Mouse (Mus musculus) lung, adult 2 months (tissue): ENCODE results near the gene Specc1l. TPM values are rescaled to one million over a fixed set of nuclear protein-coding genes. Genes with fewer than 3 reads are reported as not detected.
A peak's percentile ranks its signal among the peaks of the same experiment; 100 is the strongest.

Experiments
- DNase-seq: peaks from one replicate; pipeline ENCODE4 v3.0.0; 2022
- H3K4me1 ChIP-seq: fragments of 200-500 bp; 2 replicates; pipeline ENCODE4 v1.6.1; 2011; ENCODE audit warnings: low read length; ENCODE audit not compliant: control insufficient read depth, insufficient read depth
- H3K4me3 ChIP-seq: fragments of 200-500 bp; replicated peaks from 2 replicates; pipeline ENCODE3; 2011; ENCODE audit warnings: low read depth, mild to moderate bottlenecking, control low read depth, low read length; ENCODE audit errors: extremely low read depth
- CTCF ChIP-seq: fragments of 200-500 bp; IDR thresholded peaks from 2 replicates; pipeline ENCODE4 v1.5.1; 2011; ENCODE audit warnings: mild to moderate bottlenecking, low read length, control low read depth; ENCODE audit not compliant: insufficient read depth
- POLR2A ChIP-seq: fragments of 200-500 bp; IDR thresholded peaks from 2 replicates; pipeline ENCODE4 v1.6.1; 2011; ENCODE audit warnings: low read depth, mild to moderate bottlenecking, control low read depth, low read length, borderline replicate concordance; ENCODE audit errors: extremely low read depth
- WGBS: fragments of 180-500 bp; shearing (Covaris S2); methylation state at CpG from one replicate; pipeline ENCODE4 v1.1.7; 2018; 5-methylcytosine and 5-hydroxymethylcytosine counted together
- polyA plus RNA-seq: library from polyadenylated mRNA; depleted of rRNA; stranded (reverse); fragments of >200 nt; gene quantifications from 2 replicates; pipeline ENCODE4 v1.2.3, GENCODE M21; 2012

The Specc1l gene
- polyA plus RNA-seq, 1 experiment, result 73.3 TPM

GRCm38 (mm10) chr10:75261268-75261667 is 49.4 kb downstream of the Specc1l start:
- no peak for TF ChIP-seq POLR2A
- no peak for TF ChIP-seq CTCF
- DNase-seq, result no peak
- Histone ChIP-seq H3K4me1 (peaks cover 5% of the 10 kb centered on the region), H3K4me3 (no peak overlapping the region)
- 95% methylated on average over 5 of the region's 5 CpGs for WGBS

DNA sequence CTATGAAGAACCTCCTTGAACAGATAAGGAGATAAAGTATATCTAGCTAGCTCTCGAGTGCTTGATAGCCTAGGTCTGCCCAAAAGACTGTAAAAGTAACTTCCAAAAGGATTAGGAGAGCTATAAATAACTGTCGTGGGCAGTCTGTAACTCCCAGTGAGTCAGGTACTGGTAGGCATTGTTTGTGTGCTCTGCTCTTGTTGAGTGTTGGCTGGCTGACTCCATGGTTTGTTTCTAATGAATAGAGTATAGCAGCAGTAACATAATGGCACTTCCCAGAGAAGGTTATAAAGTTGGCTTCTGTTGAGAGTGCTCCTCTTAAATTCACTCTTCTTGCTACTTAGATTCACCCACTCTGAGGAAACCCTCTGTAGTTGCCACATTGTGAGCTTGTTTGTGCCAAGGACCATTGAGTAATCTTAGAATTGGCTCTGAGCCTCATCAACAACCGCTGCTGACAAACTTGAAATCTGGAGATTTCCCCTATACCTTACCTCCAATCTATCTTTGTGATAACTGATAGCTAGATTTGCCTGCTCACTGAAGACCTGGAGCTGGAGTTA is 53.2 kb downstream of the Specc1l start:
- no peak for DNase-seq
- TF ChIP-seq CTCF (no peak), POLR2A (no peak)
- WGBS, result 49% methylated on average over 3 of the region's 3 CpGs
- peaks cover 5% of the 10 kb centered on the region for H3K4me1 ChIP-seq
- H3K4me3 ChIP-seq, result no peak overlapping the region

DNA sequence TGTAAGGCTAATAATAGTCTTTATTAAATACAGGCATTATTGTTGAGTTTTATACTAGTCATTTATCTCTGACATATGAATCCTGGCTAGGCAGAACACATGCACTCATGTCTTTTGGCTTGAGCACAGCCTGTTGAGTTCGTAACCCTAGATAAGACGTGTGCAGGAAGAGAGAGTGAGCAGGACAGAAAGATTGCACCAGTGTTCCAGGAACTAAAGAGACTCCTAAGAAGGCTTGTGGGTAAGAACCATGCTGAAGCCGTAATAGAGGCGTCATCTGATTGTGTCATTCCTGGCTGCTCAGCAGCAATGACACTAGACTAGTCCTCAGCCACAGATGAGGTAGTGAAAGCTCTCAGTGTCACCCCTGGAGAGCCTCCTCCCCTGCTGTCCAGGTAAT is 61.1 kb downstream of the Specc1l start:
- DNase-seq, result no peak
- TF ChIP-seq POLR2A (no peak), CTCF (no peak)
- no peaks in the 10 kb centered on the region for H3K4me1 ChIP-seq
- no peak overlapping the region for H3K4me3 ChIP-seq
- 70% methylated on average over 4 of the region's 4 CpGs for WGBS

DNA sequence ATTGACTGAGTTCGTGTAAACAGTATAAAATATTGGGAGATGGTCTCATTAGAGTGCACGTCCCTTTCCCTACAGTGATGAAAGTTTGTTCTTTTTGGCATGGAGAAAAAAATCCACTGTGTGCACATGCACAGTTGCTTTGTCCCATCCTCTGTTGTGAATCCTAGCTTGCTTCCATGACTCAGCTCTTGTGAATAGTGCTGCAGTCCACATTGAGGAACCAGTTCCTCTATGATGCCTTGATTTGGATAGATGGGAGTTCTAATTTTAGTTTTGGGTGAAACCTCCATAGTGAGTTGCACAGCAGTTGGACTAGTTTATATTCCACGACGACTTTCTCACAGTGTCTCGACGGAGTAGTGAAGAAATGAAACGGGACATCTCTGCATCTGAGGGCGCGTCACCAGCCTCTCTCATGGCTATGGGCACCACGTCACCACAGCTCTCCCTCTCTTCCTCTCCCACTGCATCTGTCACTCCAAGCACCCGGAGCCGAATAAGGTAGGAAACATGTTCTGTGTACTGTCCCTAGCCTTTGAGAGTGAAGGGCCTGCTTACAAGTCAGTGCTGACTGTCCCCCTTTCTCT is 64.6 kb downstream of the Specc1l start:
- WGBS, result 81% methylated on average over 12 of the region's 12 CpGs
- DNase-seq, result no peak
- no peaks in the 10 kb centered on the region for H3K4me1 ChIP-seq
- TF ChIP-seq CTCF, result no peak
- no peak for TF ChIP-seq POLR2A
- no peak overlapping the region for H3K4me3 ChIP-seq

- 70% methylated on average over 1 of the region's 1 CpGs for WGBS
- no peak for DNase-seq
Observed at GRCm38 (mm10) chr10:75277501-75277900, 65.6 kb downstream of the Specc1l start.

GRCm38 (mm10) chr10:75282648-75283047 is 70.8 kb downstream of the Specc1l start:
- no peak for TF ChIP-seq CTCF
- no peak for TF ChIP-seq POLR2A
- no peak overlapping the region for H3K4me3 ChIP-seq
- DNase-seq, result no peak
- no peaks in the 10 kb centered on the region for H3K4me1 ChIP-seq
- WGBS, result 72% methylated on average over 5 of the region's 5 CpGs

More at GRCm38 (mm10) chr10:75277501-75277900, 65.6 kb downstream of the Specc1l start:
- TF ChIP-seq POLR2A (no peak), CTCF (0 out of 2 replicates have a peak, but pooled peaks have one; percentile 13)
- Histone ChIP-seq H3K4me3 (no peak overlapping the region), H3K4me1 (no peaks in the 10 kb centered on the region)

DNA sequence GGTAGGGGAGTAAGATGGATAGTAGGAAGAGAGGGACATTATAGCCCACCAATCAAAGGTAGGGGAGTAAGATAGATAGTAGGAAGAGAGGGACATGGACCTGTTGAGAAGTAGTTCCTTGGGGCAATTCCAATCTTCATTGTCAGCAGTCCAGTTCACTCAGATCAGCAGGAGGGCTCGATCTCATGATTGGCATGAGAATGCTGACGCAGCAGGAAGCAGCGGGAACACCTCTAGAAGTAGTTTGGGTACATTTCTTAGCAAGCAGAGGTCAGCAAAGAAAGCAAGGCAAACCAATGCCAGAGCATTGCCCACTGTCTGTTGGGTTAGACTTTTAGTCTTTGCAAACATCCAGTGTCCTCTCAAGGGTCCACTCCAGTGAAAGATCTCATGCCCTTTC is 71.9 kb downstream of the Specc1l start:
- no peaks in the 10 kb centered on the region; the same call in 1 of the 2 replicates for H3K4me1 ChIP-seq
- no peak overlapping the region for H3K4me3 ChIP-seq
- TF ChIP-seq CTCF (no peak), POLR2A (no peak)
- DNase-seq, result no peak
- 94% methylated on average over 3 of the region's 3 CpGs for WGBS

DNA sequence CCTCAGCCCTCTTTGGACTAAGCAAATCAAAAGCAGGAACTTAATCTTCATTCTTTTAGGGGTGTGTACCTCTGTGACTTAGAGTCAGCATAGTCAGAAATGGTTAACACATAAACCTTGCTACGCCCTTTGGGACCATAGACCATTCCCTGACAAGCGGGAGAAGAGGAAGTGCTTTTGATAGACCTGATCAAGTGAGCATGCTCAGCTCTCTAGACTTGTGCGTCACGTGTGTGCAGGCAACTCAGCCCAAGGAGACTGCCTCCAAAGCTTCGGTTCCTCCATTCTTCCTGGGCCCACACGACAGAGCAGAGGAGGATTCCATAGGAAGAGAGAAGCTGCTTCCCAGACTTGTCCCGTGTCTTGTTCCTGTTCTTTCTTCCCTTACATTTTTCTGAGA is 76.7 kb downstream of the Specc1l start:
- WGBS, result 63% methylated on average over 7 of the region's 7 CpGs
- Histone ChIP-seq H3K4me3 (no peak overlapping the region), H3K4me1 (peaks cover 6% of the 10 kb centered on the region)
- no peak for TF ChIP-seq POLR2A
- TF ChIP-seq CTCF, result no peak
- no peak for DNase-seq

GRCm38 (mm10) chr10:75289392-75289791 is 77.5 kb downstream of the Specc1l start:
- Histone ChIP-seq H3K4me1 (peaks cover 6% of the 10 kb centered on the region), H3K4me3 (no peak overlapping the region)
- 37% methylated on average over 4 of the region's 4 CpGs for WGBS
- DNase-seq, result no peak
- no peak for TF ChIP-seq POLR2A
- TF ChIP-seq CTCF, result no peak

GRCm38 (mm10) chr10:75290650-75291049 is 78.8 kb downstream of the Specc1l start:
- 84% methylated on average over 5 of the region's 5 CpGs for WGBS
- TF ChIP-seq CTCF (no peak), POLR2A (no peak)
- no peak for DNase-seq
- Histone ChIP-seq H3K4me1 (peaks cover 9% of the 10 kb centered on the region), H3K4me3 (no peak overlapping the region)
